Mouse (Mus musculus) gastrocnemius, postnatal 10 days (tissue): ENCODE measurements around the gene Chsy1. TPM values are rescaled to one million over a fixed set of nuclear protein-coding genes. Genes with fewer than 3 reads are reported as not detected.

Experiments
- DNase-seq: peaks from one replicate; pipeline ENCODE4 v3.0.0; 2021; ENCODE audit warnings: mixed read lengths
- total RNA-seq, 2 experiments: library from RNA; stranded (reverse); gene quantifications; 2 replicates each; pipeline ENCODE4 v1.2.3; 2021

Gene Chsy1
- total RNA-seq, 2 experiments from 2014 or later: 12.1 to 19.0 TPM

- DNase-seq: no peak
Observed at GRCm38 (mm10) chr7:66140095-66140494, 30.8 kb downstream of the Chsy1 start.

- DNase-seq: no peak
Observed at GRCm38 (mm10) chr7:66140923-66141570, 31.7 kb downstream of the Chsy1 start.

GRCm38 (mm10) chr7:66142514-66142913 is 33.2 kb downstream of the Chsy1 start:
- no peak for DNase-seq

GRCm38 (mm10) chr7:66144543-66144942 is 35.2 kb downstream of the Chsy1 start:
- no peak for DNase-seq

GRCm38 (mm10) chr7:66147156-66147555 is 37.8 kb downstream of the Chsy1 start:
- no peak for DNase-seq

GRCm38 (mm10) chr7:66147816-66148215 is 38.5 kb downstream of the Chsy1 start:
- no peak for DNase-seq

GRCm38 (mm10) chr7:66149506-66149905 is 40.2 kb downstream of the Chsy1 start:
- no peak for DNase-seq

GRCm38 (mm10) chr7:66150411-66150810 is 41.1 kb downstream of the Chsy1 start:
- DNase-seq: no peak

- DNase-seq: no peak
Observed at GRCm38 (mm10) chr7:66157413-66157812, 48.1 kb downstream of the Chsy1 start.

- no peak for DNase-seq
Observed at GRCm38 (mm10) chr7:66157861-66158415, 48.6 kb downstream of the Chsy1 start.

GRCm38 (mm10) chr7:66158616-66159129 is 49.4 kb downstream of the Chsy1 start:
- DNase-seq: no peak

GRCm38 (mm10) chr7:66159961-66160360 is 50.6 kb downstream of the Chsy1 start:
- no peak for DNase-seq

GRCm38 (mm10) chr7:66161836-66162235 is 52.5 kb downstream of the Chsy1 start:
- no peak for DNase-seq

GRCm38 (mm10) chr7:66162489-66162888 is 53.2 kb downstream of the Chsy1 start:
- DNase-seq: no peak

GRCm38 (mm10) chr7:66162981-66163380 is 53.7 kb downstream of the Chsy1 start:
- no peak for DNase-seq

- DNase-seq: no peak
Observed at GRCm38 (mm10) chr7:66164427-66165031, 55.2 kb downstream of the Chsy1 start.

- DNase-seq: no peak
Observed at GRCm38 (mm10) chr7:66165036-66165798, 55.9 kb downstream of the Chsy1 start.

GRCm38 (mm10) chr7:66168877-66169276 is 59.6 kb downstream of the Chsy1 start:
- DNase-seq: no peak

GRCm38 (mm10) chr7:66169476-66169875 is 60.2 kb downstream of the Chsy1 start:
- no peak for DNase-seq

- no peak for DNase-seq
Observed at GRCm38 (mm10) chr7:66170802-66171505, 61.6 kb downstream of the Chsy1 start.

GRCm38 (mm10) chr7:66175738-66176137 is 66.4 kb downstream of the Chsy1 start:
- DNase-seq: no peak

GRCm38 (mm10) chr7:66176256-66176655 is 66.9 kb downstream of the Chsy1 start:
- no peak for DNase-seq
